Mouse (Mus musculus): ENCODE measurements around the gene Hamp. TPM values are rescaled to one million over a fixed set of nuclear protein-coding genes. Genes with fewer than 3 reads are reported as not detected.

Gene Hamp
- under 1 TPM in 1 of 2 experiments, not detected in 1; 0.75 TPM for polyA plus RNA-seq (2017; shearing (Covaris generic))

DNA sequence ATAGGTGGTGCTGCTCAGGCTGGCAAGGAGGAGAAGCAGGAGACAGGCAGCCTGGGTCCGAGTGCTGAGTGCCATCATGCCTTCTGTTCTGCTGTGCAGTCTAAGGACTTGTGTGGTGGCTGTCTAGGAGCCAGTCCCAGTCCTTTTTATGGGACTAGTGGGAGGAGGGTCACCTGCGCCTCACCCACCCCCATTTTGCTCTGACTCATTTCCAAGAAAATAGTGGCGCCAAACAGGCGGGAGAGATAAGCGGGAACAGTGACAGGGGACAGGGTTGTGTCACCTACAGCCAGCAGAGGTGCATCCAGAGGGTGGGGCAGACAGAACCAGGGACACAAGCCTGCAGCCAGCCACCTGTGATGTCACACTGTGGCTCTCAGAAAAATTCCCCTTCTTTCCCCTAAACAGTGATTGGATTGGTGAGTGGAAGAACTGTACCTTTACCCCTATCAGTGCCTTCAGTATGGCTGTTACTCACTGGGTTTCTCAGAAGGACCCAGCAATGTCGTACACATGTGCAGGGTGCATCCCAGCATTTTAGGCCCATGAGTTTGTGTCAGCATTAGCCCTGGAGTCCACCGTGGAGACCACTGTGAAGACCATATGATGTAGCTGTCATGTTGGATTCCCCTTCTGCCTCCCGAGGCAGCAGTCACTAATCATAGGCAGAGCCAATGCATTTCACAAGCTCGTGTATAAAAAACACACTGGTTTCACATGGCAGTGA is at the start of gene Hamp:
TSS of gene Hamp (minus strand) at position 124 of the 727 bp plus-strand sequence.

DNA sequence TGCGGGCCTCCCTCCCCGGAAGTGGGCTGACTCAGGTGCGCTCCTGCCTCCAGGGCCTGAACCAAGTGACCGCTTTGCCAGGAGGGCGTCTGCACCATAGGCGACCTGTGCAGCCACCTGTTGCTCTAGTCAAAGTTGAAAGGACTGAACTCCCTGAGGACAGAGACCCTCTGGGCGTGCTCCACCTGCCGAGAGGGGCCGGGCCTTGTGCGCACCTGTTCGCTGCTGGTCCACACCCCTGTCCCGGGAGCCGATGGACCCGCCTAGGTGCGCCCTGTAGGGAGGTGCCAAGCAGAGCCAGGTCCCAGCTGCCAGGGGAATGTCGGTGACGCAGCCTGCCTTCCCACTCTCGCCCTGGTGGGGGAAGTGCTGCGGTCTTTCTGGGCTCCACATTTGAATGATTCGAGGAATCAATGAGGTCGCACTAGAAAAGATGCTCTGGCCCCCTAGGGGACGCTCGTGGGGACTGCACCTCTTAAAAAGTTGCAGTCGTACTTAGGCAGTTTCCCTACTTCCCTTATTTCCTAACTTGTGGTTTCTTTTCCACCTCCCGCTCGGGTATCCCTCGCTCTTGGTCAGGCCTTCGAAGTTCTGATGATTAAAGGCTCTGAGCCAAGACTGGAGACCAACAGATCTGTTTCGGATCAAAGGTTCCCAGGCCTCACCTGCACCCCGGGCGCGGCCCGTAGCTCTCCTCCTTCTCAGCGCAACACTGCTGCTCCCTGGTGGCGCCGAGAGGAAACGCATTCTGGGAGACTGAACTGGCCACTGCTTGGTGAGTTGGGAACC is 29.9 kb upstream of the Hamp start, which contains the start of gene Fam187b:
TSS of gene Fam187b (plus strand) at position 290 of the 789 bp plus-strand sequence.

DNA sequence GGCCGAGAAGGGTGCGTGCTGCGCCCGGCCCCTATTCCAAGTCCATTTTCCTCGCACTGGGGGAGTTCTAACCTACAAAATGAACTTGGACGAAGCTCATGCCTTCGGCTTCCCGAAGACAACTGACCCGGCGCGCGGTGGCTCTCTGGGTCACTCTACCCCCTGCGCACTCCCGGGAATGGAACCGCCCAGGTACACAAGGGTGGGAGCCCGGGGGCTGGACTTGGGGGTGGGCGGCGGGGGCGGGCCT is 29.3 kb upstream of the Hamp start, which contains the start of gene Lsr:
TSS of gene Lsr (minus strand) at position 214 of the 250 bp plus-strand sequence.

DNA sequence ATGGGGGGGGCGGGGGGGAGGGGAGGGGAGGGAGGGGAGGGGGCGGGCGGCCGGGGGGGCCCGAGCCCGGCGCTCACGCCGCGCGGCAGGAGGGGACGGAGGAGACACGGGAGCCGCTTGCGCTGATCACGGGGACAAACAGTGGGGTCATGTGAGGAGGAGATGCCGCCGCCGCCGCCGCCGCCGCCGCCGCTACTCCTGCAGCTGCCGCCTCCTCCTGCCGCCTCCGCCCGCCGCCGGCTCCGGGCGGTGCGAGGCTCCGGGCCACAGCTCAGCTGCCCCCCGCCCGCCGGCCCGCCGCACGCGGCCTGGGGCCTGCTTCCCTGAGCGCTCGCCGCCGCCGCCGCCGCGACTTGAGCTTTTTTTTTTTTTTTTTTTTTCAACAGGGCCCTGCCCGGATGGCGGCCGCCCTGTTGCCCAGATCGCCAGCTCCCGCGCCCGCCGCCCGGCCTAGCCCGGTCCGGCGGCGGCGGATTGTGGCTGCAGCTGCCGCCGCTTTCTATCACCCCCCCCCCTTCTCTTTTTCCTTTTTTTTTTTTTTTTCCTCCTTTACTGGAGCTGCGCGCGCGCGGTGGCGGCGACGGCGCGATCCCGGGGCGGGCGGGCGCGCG is 13.0 kb upstream of the Hamp start, which contains the start of gene Usf2:
TSS of gene Usf2 (minus strand) at position 48 of the 611 bp plus-strand sequence.

DNA sequence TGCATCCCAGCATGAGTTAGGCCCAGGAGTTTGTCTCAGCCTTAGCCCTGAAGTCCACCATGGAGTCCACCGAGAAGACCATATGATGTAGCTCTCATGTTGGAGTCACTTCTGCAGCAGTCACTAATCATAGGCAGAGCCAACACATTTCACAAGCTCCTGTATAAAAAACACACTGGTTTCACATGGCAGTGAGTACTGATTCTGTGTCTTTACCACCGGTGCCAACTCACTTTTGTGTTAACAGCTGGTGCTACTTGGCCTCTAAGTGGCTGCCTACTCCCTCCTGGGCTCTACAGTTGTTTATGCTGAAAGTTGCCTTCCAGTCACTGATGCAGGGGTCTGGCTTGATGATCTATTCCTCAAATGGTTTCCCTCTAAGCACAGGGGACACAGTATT is 19.3 kb downstream of the Hamp start, which contains the start of gene Hamp2:
TSS of gene Hamp2 (minus strand) at position 101 of the 400 bp plus-strand sequence.

DNA sequence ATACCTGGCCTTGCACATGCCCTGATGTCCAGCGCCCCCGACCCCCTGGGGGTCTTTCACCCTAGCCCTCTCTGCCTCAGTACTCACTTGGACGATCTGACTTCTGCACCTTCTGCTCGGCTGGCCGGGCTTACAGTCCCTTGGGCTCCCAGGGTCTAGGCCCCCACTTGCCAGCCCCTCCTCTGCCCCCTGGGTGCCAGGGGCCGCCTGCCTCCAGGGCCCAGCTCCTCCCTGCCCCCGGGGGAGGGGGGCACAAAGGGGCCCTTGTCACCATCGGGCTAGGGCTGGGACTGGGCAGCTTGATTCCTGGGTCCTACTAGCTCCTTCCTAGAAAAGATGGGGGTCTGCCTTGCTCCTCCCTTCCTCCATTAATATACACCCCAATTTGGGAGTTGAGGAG is 29.1 kb downstream of the Hamp start, which contains the start of gene Mag:
TSS of gene Mag (minus strand) at position 142 of the 400 bp plus-strand sequence.

Other genes with a start within 250 kb of the Hamp start
- not detected for gene 2200002J24Rik, start 245.1 kb downstream of the Hamp start, polyA plus RNA-seq (2017; shearing (Covaris generic))
- 1 to 10 TPM in 1 of 2 experiments, not detected in 1; 2.4 TPM for gene Atp4a, start 231.8 kb downstream of the Hamp start, polyA plus RNA-seq (2017; shearing (Covaris generic))
- gene Tmem147, start 214.5 kb downstream of the Hamp start, polyA plus RNA-seq (2017; shearing (Covaris generic)), result 100 to 1,000 TPM; 107 to 111 TPM
- 1 to 10 TPM in 1 of 2 experiments, under 1 TPM in 1; 0.40 to 1.6 TPM for gene Gapdhs, start 200.4 kb downstream of the Hamp start, polyA plus RNA-seq (2017; shearing (Covaris generic))
- 1 to 10 TPM in 1 of 2 experiments, not detected in 1; 2.9 TPM for gene Sbsn, start 192.6 kb downstream of the Hamp start, polyA plus RNA-seq (2017; shearing (Covaris generic))
- under 1 TPM in 1 of 2 experiments, not detected in 1; 0.37 TPM for gene Dmkn, start 180.3 kb downstream of the Hamp start, polyA plus RNA-seq (2017; shearing (Covaris generic))
- not detected for gene Krtdap, start 156.1 kb downstream of the Hamp start, polyA plus RNA-seq (2017; shearing (Covaris generic))
- 1 to 10 TPM in 1 of 2 experiments, not detected in 1; 1.0 TPM for gene Ffar2, start 120.3 kb downstream of the Hamp start, polyA plus RNA-seq (2017; shearing (Covaris generic))
- not detected for gene Ffar3, start 87.9 kb downstream of the Hamp start, polyA plus RNA-seq (2017; shearing (Covaris generic))
- gene Ffar1, start 82.5 kb downstream of the Hamp start, polyA plus RNA-seq (2017; shearing (Covaris generic)), result 1 to 10 TPM in 1 of 2 experiments, under 1 TPM in 1; 0.14 to 1.0 TPM
- gene Cd22, start 63.7 kb downstream of the Hamp start, polyA plus RNA-seq (2017; shearing (Covaris generic)), result 10 to 100 TPM; 16.6 to 28.0 TPM
- gene Mag, start 29.2 kb downstream of the Hamp start, polyA plus RNA-seq (2017; shearing (Covaris generic)), result under 1 TPM; 0.17 to 0.66 TPM
- under 1 TPM in 1 of 2 experiments, not detected in 1; 0.40 TPM for gene Hamp2, start 19.4 kb downstream of the Hamp start, polyA plus RNA-seq (2017; shearing (Covaris generic))
- 10 to 100 TPM in 1 of 2 experiments, 1 to 10 TPM in 1; 9.6 to 19.0 TPM for gene Usf2, start 12.8 kb upstream of the Hamp start, polyA plus RNA-seq (2017; shearing (Covaris generic))
- gene Lsr, start 29.4 kb upstream of the Hamp start, polyA plus RNA-seq (2017; shearing (Covaris generic)), result 10 to 100 TPM in 1 of 2 experiments, 1 to 10 TPM in 1; 8.3 to 15.2 TPM
- under 1 TPM; 0.58 to 0.88 TPM for gene Fam187b, start 29.8 kb upstream of the Hamp start, polyA plus RNA-seq (2017; shearing (Covaris generic))
- 1,000 to 10,000 TPM; 1,742 to 2,151 TPM for gene Fxyd5, start 98.4 kb upstream of the Hamp start, polyA plus RNA-seq (2017; shearing (Covaris generic))
- under 1 TPM in 1 of 2 experiments, not detected in 1; 0.48 TPM for gene Fxyd7, start 107.4 kb upstream of the Hamp start, polyA plus RNA-seq (2017; shearing (Covaris generic))
- gene Fxyd1, start 113.2 kb upstream of the Hamp start, polyA plus RNA-seq (2017; shearing (Covaris generic)), result 1 to 10 TPM in 1 of 2 experiments, under 1 TPM in 1; 0.64 to 1.1 TPM
- gene Lgi4, start 115.3 kb upstream of the Hamp start, polyA plus RNA-seq (2017; shearing (Covaris generic)), result under 1 TPM; 0.27 to 0.71 TPM
- 10 to 100 TPM in 1 of 2 experiments, under 1 TPM in 1; 0.91 to 12.9 TPM for gene Fxyd3, start 132.7 kb upstream of the Hamp start, polyA plus RNA-seq (2017; shearing (Covaris generic))
- 1 to 10 TPM; 3.8 to 8.1 TPM for gene Hpn, start 171.3 kb upstream of the Hamp start, polyA plus RNA-seq (2017; shearing (Covaris generic))
- 1 to 10 TPM in 1 of 2 experiments, under 1 TPM in 1; 0.55 to 2.5 TPM for gene Scn1b, start 183.0 kb upstream of the Hamp start, polyA plus RNA-seq (2017; shearing (Covaris generic))
- 100 to 1,000 TPM; 303 to 707 TPM for gene Gramd1a, start 211.9 kb upstream of the Hamp start, polyA plus RNA-seq (2017; shearing (Covaris generic))